Comparison of ENCODE assay signal across 8 mouse cellular contexts in genomic region chr7:127345092-127345491, GRCm38 (mm10). TPM values are rescaled to one million over a fixed set of nuclear protein-coding genes. Genes with fewer than 3 reads are reported as not detected.
DNase-seq lines count a peak whose midpoint lies in the region; ATAC-seq lines count a peak whose summit lies in the region.

No protein-coding gene starts in this region.

- ATAC-seq in hindbrain, embryonic 13.5 days (ENCODE audit: low FRiP score), result peak; percentile 36
- peak; percentile 25 for ATAC-seq in liver, embryonic 12.5 days
- ATAC-seq in neural tube, embryonic 13.5 days (ENCODE audit: low read depth), result peak; percentile 37
- ATAC-seq in erythroid progenitor cell, adult 5-6 weeks (replicated peaks; ENCODE audit: low FRiP score, poor library complexity, severe bottlenecking), result no peak

- H3K4me2 ChIP-seq in hindbrain, embryonic 13.5 days, result peak overlapping the region; percentile 84
- H3K4me2 ChIP-seq in liver, embryonic 12.5 days, result peak overlapping the region; percentile 96
- H3K4me2 ChIP-seq in neural tube, embryonic 13.5 days, result peak overlapping the region; percentile 85

- H3K27me3 ChIP-seq in hindbrain, embryonic 13.5 days, result no peaks in the 10 kb centered on the region
- H3K27me3 ChIP-seq in liver, embryonic 12.5 days (replicated peaks), result no peaks in the 10 kb centered on the region
- H3K27me3 ChIP-seq in neural tube, embryonic 13.5 days, result no peaks in the 10 kb centered on the region

- intact Hi-C loops in gastrocnemius, postnatal 14 days (cut with DNase I; ENCODE audit: low total_unique reads), result no loop called here

- H3K36me3 ChIP-seq in hindbrain, embryonic 13.5 days, result peaks cover 29% of the 10 kb centered on the region
- peaks cover 24% of the 10 kb centered on the region for H3K36me3 ChIP-seq in liver, embryonic 12.5 days
- peaks cover 29% of the 10 kb centered on the region for H3K36me3 ChIP-seq in neural tube, embryonic 13.5 days

- H3K4me3 ChIP-seq in hindbrain, embryonic 13.5 days, result peak overlapping the region; percentile 86
- peak overlapping the region; percentile 79 for H3K4me3 ChIP-seq in liver, embryonic 12.5 days
- peak overlapping the region; percentile 84 for H3K4me3 ChIP-seq in neural tube, embryonic 13.5 days

- peak overlapping the region; percentile 94 for H3K27ac ChIP-seq in hindbrain, embryonic 13.5 days
- peak overlapping the region; percentile 82 for H3K27ac ChIP-seq in liver, embryonic 12.5 days
- H3K27ac ChIP-seq in neural tube, embryonic 13.5 days (replicated peaks), result peak overlapping the region; percentile 93

- H3K4me1 ChIP-seq in hindbrain, embryonic 13.5 days (replicated peaks), result peaks cover 38% of the 10 kb centered on the region
- H3K4me1 ChIP-seq in liver, embryonic 12.5 days, result peaks cover 46% of the 10 kb centered on the region
- peaks cover 28% of the 10 kb centered on the region for H3K4me1 ChIP-seq in neural tube, embryonic 13.5 days (replicated peaks)

- H3K9me3 ChIP-seq in hindbrain, embryonic 13.5 days, result no peaks in the 10 kb centered on the region
- H3K9me3 ChIP-seq in liver, embryonic 12.5 days (replicated peaks), result no peaks in the 10 kb centered on the region
- no peaks in the 10 kb centered on the region for H3K9me3 ChIP-seq in neural tube, embryonic 13.5 days

- H3K9ac ChIP-seq in hindbrain, embryonic 13.5 days, result peak overlapping the region; percentile 96
- H3K9ac ChIP-seq in liver, embryonic 12.5 days, result peak overlapping the region; percentile 80
- H3K9ac ChIP-seq in neural tube, embryonic 13.5 days, result peak overlapping the region; percentile 96

- WGBS in hindbrain, embryonic 13.5 days, result under 1% methylated on average over 37 of the region's 42 CpGs
- WGBS in liver, embryonic 12.5 days (ENCODE audit: insufficient replicate concordance), result under 1% methylated on average over 39 of the region's 42 CpGs
- WGBS in neural tube, embryonic 13.5 days, result under 1% methylated on average over 34 of the region's 42 CpGs

- DNase-seq in gastrocnemius, postnatal 14 days, result peak; percentile 67
- DNase-seq in gastrocnemius, adult 18-20 months (ENCODE audit: low spot score), result no peak
- peak; percentile 79 for DNase-seq in 3134 (ENCODE audit: extremely low read depth, insufficient read length, low spot score)
- peak; percentile 55 to 77 for DNase-seq in adrenal gland, postnatal 36 days

RNA-seq across cellular contexts. Expression of gene Zfp768, which starts 0.3 kb away (rescaled TPM):
- 10 to 100 TPM; 21.4 to 25.7 TPM for total RNA-seq in gastrocnemius, postnatal 14 days (2021)
- total RNA-seq in gastrocnemius, adult 18-20 months (2021), result 10 to 100 TPM; 36.4 to 41.6 TPM
- 10 to 100 TPM; 25.9 to 26.1 TPM for total RNA-seq in adrenal gland, postnatal 36 days (2021)
- 17.1 and 17.3 TPM in 2 replicates for polyA plus RNA-seq in hindbrain, embryonic 13.5 days (2015; fragmentation: Nextera tagmentation; extraction: Ambion mirVana)
- polyA plus RNA-seq in liver, embryonic 12.5 days (2016; fragmentation: Nextera tagmentation; extraction: Ambion mirVana), result 4.8 and 5.2 TPM in 2 replicates
- 17.2 and 17.9 TPM in 2 replicates for polyA plus RNA-seq in neural tube, embryonic 13.5 days (2015; fragmentation: Nextera tagmentation; extraction: Ambion mirVana)
- 0.72 TPM in 1 of 2 replicates, not detected in the other for total RNA-seq in erythroid progenitor cell, adult 5-6 weeks (2015; ENCODE audit: low replicate concordance)
- total RNA-seq in erythroid progenitor cell, adult 5-6 weeks (2017; ENCODE audit: low replicate concordance), result 0.39 and 1.3 TPM in 2 replicates

RNA-seq across cellular contexts. Expression of gene Zfp747, which starts 30.8 kb away (rescaled TPM):
- 1 to 10 TPM; 2.9 to 3.2 TPM for total RNA-seq in gastrocnemius, postnatal 14 days (2021)
- total RNA-seq in gastrocnemius, adult 18-20 months (2021), result 1 to 10 TPM; 2.4 to 2.6 TPM
- total RNA-seq in adrenal gland, postnatal 36 days (2021), result 10 to 100 TPM; 10.7 to 12.2 TPM
- 8.1 and 8.6 TPM in 2 replicates for polyA plus RNA-seq in hindbrain, embryonic 13.5 days (2015; fragmentation: Nextera tagmentation; extraction: Ambion mirVana)
- 3.9 and 4.1 TPM in 2 replicates for polyA plus RNA-seq in liver, embryonic 12.5 days (2016; fragmentation: Nextera tagmentation; extraction: Ambion mirVana)
- 8.5 and 8.6 TPM in 2 replicates for polyA plus RNA-seq in neural tube, embryonic 13.5 days (2015; fragmentation: Nextera tagmentation; extraction: Ambion mirVana)
- total RNA-seq in erythroid progenitor cell, adult 5-6 weeks (2015; ENCODE audit: low replicate concordance), result 0.42 TPM in 1 of 2 replicates, not detected in the other
- 2.4 TPM in 1 of 2 replicates, not detected in the other for total RNA-seq in erythroid progenitor cell, adult 5-6 weeks (2017; ENCODE audit: low replicate concordance)

RNA-seq across cellular contexts. Expression of gene 9130019O22Rik, which starts 41.9 kb away (rescaled TPM):
- 1 to 10 TPM; 1.7 TPM for total RNA-seq in gastrocnemius, postnatal 14 days (2021)
- 1 to 10 TPM; 1.8 to 2.2 TPM for total RNA-seq in gastrocnemius, adult 18-20 months (2021)
- total RNA-seq in adrenal gland, postnatal 36 days (2021), result 1 to 10 TPM; 4.7 to 5.2 TPM
- 5.4 and 5.7 TPM in 2 replicates for polyA plus RNA-seq in hindbrain, embryonic 13.5 days (2015; fragmentation: Nextera tagmentation; extraction: Ambion mirVana)
- polyA plus RNA-seq in liver, embryonic 12.5 days (2016; fragmentation: Nextera tagmentation; extraction: Ambion mirVana), result 2.1 and 2.4 TPM in 2 replicates
- polyA plus RNA-seq in neural tube, embryonic 13.5 days (2015; fragmentation: Nextera tagmentation; extraction: Ambion mirVana), result 4.2 and 5.0 TPM in 2 replicates
- 1.1 TPM in 1 of 2 replicates, not detected in the other for total RNA-seq in erythroid progenitor cell, adult 5-6 weeks (2015; ENCODE audit: low replicate concordance)
- 0.26 TPM in 1 of 2 replicates, not detected in the other for total RNA-seq in erythroid progenitor cell, adult 5-6 weeks (2017; ENCODE audit: low replicate concordance)

RNA-seq across cellular contexts. Expression of gene E430018J23Rik, which starts 48.3 kb away (rescaled TPM):
- 1 to 10 TPM; 2.0 to 2.4 TPM for total RNA-seq in gastrocnemius, postnatal 14 days (2021)
- 1 to 10 TPM; 1.7 to 1.8 TPM for total RNA-seq in gastrocnemius, adult 18-20 months (2021)
- 1 to 10 TPM; 8.7 to 9.9 TPM for total RNA-seq in adrenal gland, postnatal 36 days (2021)
- 7.7 TPM in 2 replicates for polyA plus RNA-seq in hindbrain, embryonic 13.5 days (2015; fragmentation: Nextera tagmentation; extraction: Ambion mirVana)
- polyA plus RNA-seq in liver, embryonic 12.5 days (2016; fragmentation: Nextera tagmentation; extraction: Ambion mirVana), result 1.7 and 1.8 TPM in 2 replicates
- polyA plus RNA-seq in neural tube, embryonic 13.5 days (2015; fragmentation: Nextera tagmentation; extraction: Ambion mirVana), result 5.2 and 5.7 TPM in 2 replicates
- total RNA-seq in erythroid progenitor cell, adult 5-6 weeks (2015; ENCODE audit: low replicate concordance), result not detected in 2 replicates
- total RNA-seq in erythroid progenitor cell, adult 5-6 weeks (2017; ENCODE audit: low replicate concordance), result not detected in 2 replicates

RNA-seq across cellular contexts. Expression of gene Itgal, which starts 49.0 kb away (rescaled TPM):
- under 1 TPM; 0.42 to 0.62 TPM for total RNA-seq in gastrocnemius, postnatal 14 days (2021)
- under 1 TPM; 0.21 to 0.33 TPM for total RNA-seq in gastrocnemius, adult 18-20 months (2021)
- total RNA-seq in adrenal gland, postnatal 36 days (2021), result 1 to 10 TPM; 1.1 to 1.8 TPM
- 0.32 and 0.38 TPM in 2 replicates for polyA plus RNA-seq in hindbrain, embryonic 13.5 days (2015; fragmentation: Nextera tagmentation; extraction: Ambion mirVana)
- polyA plus RNA-seq in liver, embryonic 12.5 days (2016; fragmentation: Nextera tagmentation; extraction: Ambion mirVana), result 6.0 and 6.3 TPM in 2 replicates
- 0.31 and 0.41 TPM in 2 replicates for polyA plus RNA-seq in neural tube, embryonic 13.5 days (2015; fragmentation: Nextera tagmentation; extraction: Ambion mirVana)
- total RNA-seq in erythroid progenitor cell, adult 5-6 weeks (2015; ENCODE audit: low replicate concordance), result 14.3 and 18.7 TPM in 2 replicates
- 2.1 and 3.9 TPM in 2 replicates for total RNA-seq in erythroid progenitor cell, adult 5-6 weeks (2017; ENCODE audit: low replicate concordance)

Comparison
In these comparisons a context has a peak if more than half of its experiments do, and no peak if none do; other contexts are left out.
1. RNA of gene Zfp768, which starts 0.3 kb away (total RNA-seq): 36.4 to 41.6 TPM in gastrocnemius, adult 18-20 months, 25.9 to 26.1 TPM in adrenal gland, postnatal 36 days and 21.4 to 25.7 TPM in gastrocnemius, postnatal 14 days; 0.39 to 1.3 TPM in erythroid progenitor cell, adult 5-6 weeks; every median in the first group is over 4 times any median in the second.
2. Peak in every context shown above with its lines, with median percentiles within 50 percentile points of each other: H3K27ac ChIP-seq, H3K4me2 ChIP-seq, H3K4me3 ChIP-seq and H3K9ac ChIP-seq.